Mouse (Mus musculus): ENCODE results near the gene Endod1. TPM values are rescaled to one million over a fixed set of nuclear protein-coding genes. Genes with fewer than 3 reads are reported as not detected.
A peak's percentile ranks its signal among the peaks of the same experiment; 100 is the strongest.
"Not testable (repeated sequence)": the region's sequence is repeated elsewhere in the genome, so short reads cannot be mapped to it uniquely, and the experiment has no call there.

Endod1 gene
- polyA plus RNA-seq, 1 experiment from 2014 or later, result 8.6 TPM

- ChIA-PET POLR2A (interaction anchor here (1.2 kb wide), 1 partner anchor 16 kb away, joined by 3 read pairs; no protein-coding TSS in a partner anchor), CTCF (interaction anchor here (0.8 to 1.5 kb wide), 2 partner anchors 15 to 27 kb away, joined by 3 to 4 read pairs; no protein-coding TSS in a partner anchor)
- no peak for TF ChIP-seq CTCF (IDR thresholded peaks at IDR 0.05)
- DNase-seq (ENCODE audit: low read depth, low spot score) (no peak), ATAC-seq (no peak)
- no peaks in the 10 kb centered on the region for H3K27me3 ChIP-seq
- in situ Hi-C loops (cut with MboI; ENCODE audit: low pct_unique_long_range_greater_than_20kb), result no loop called here
These were observed 17.8 kb downstream of the Endod1 start for GRCm38 (mm10) chr9:14363540-14363939.

GRCm38 (mm10) chr9:14362068-14362768, 19.1 kb downstream of the Endod1 start:
- CTCF ChIA-PET, result interaction anchor here (1.2 kb wide), 1 partner anchor 14 kb away, joined by 3 read pairs; no protein-coding TSS in a partner anchor

GRCm38 (mm10) chr9:14357033-14357432, 24.3 kb downstream of the Endod1 start:
- no peak for DNase-seq (ENCODE audit: low read depth, low spot score)

More at GRCm38 (mm10) chr9:14362068-14362768, 19.1 kb downstream of the Endod1 start:
- POLR2A ChIA-PET, result no interaction called here
- no peak for ATAC-seq
- no peak for DNase-seq (ENCODE audit: low read depth, low spot score)
- TF ChIP-seq CTCF (IDR thresholded peaks at IDR 0.05), result no peak
- H3K27me3 ChIP-seq, result no peaks in the 10 kb centered on the region
- in situ Hi-C loops (cut with MboI; ENCODE audit: low pct_unique_long_range_greater_than_20kb), result no loop called here

GRCm38 (mm10) chr9:14354852-14355251, 26.5 kb downstream of the Endod1 start:
- in situ Hi-C loops (cut with MboI; ENCODE audit: low pct_unique_long_range_greater_than_20kb), result loop anchor here (5.0 kb wide), 1 partner anchor 32 kb away; no protein-coding TSS in a partner anchor
- H3K27me3 ChIP-seq, result no peaks in the 10 kb centered on the region
- TF ChIP-seq CTCF (IDR thresholded peaks at IDR 0.05), result no peak
- no peak for DNase-seq (ENCODE audit: low read depth, low spot score)
- ATAC-seq, result no peak
- ChIA-PET POLR2A (no interaction called here), CTCF (no interaction called here)

More at GRCm38 (mm10) chr9:14357033-14357432, 24.3 kb downstream of the Endod1 start:
- in situ Hi-C loops (cut with MboI; ENCODE audit: low pct_unique_long_range_greater_than_20kb), result no loop called here
- ATAC-seq, result no peak
- no peak for TF ChIP-seq CTCF (IDR thresholded peaks at IDR 0.05)
- CTCF ChIA-PET, result interaction anchor here (0.7 to 0.9 kb wide), 2 partner anchors 10 to 482 kb away, joined by 3 read pairs; no protein-coding TSS in a partner anchor
- POLR2A ChIA-PET, result no interaction called here
- H3K27me3 ChIP-seq, result no peaks in the 10 kb centered on the region

GRCm38 (mm10) chr9:14352337-14352736, 29.0 kb downstream of the Endod1 start:
- no peak for ATAC-seq
- ChIA-PET CTCF (no interaction called here), POLR2A (no interaction called here)
- no peaks in the 10 kb centered on the region for H3K27me3 ChIP-seq
- in situ Hi-C loops (cut with MboI; ENCODE audit: low pct_unique_long_range_greater_than_20kb), result loop anchor here (5.0 kb wide), 1 partner anchor 35 kb away; no protein-coding TSS in a partner anchor
- DNase-seq (ENCODE audit: low read depth, low spot score), result no peak
- TF ChIP-seq CTCF (IDR thresholded peaks at IDR 0.05), result no peak

GRCm38 (mm10) chr9:14350787-14351186, 30.5 kb downstream of the Endod1 start:
- no peaks in the 10 kb centered on the region for H3K27me3 ChIP-seq
- ATAC-seq (no peak), DNase-seq (ENCODE audit: low read depth, low spot score) (no peak)
- TF ChIP-seq CTCF (IDR thresholded peaks at IDR 0.05), result no peak
- CTCF ChIA-PET, result interaction anchor here (5.2 kb wide), 1 partner anchor 38 kb away, joined by 34 read pairs; no protein-coding TSS in a partner anchor
- POLR2A ChIA-PET, result no interaction called here
- in situ Hi-C loops (cut with MboI; ENCODE audit: low pct_unique_long_range_greater_than_20kb), result loop anchor here (5.0 kb wide), 1 partner anchor 37 kb away; no protein-coding TSS in a partner anchor

- ATAC-seq (no peak), DNase-seq (ENCODE audit: low read depth, low spot score) (no peak)
- ChIA-PET CTCF (interaction anchor here (1.0 to 5.2 kb wide), 5 partner anchors 25 to 497 kb away, joined by 3 to 34 read pairs (median 3); partner anchors contain the start of genes Cwc15 and Kdm4d), POLR2A (no interaction called here)
- in situ Hi-C loops (cut with MboI; ENCODE audit: low pct_unique_long_range_greater_than_20kb), result loop anchor here (5.0 kb wide), 2 partner anchors 348 to 462 kb away; no protein-coding TSS in a partner anchor
- no peaks in the 10 kb centered on the region for H3K27me3 ChIP-seq
- TF ChIP-seq CTCF (IDR thresholded peaks at IDR 0.05), result no peak
These were observed 31.9 kb downstream of the Endod1 start for GRCm38 (mm10) chr9:14349380-14349779.

- ChIA-PET CTCF (interaction anchor here (0.9 to 5.2 kb wide), 14 partner anchors 14 to 496 kb away, joined by 3 to 34 read pairs (median 3); partner anchors contain the start of genes Cwc15 and Kdm4d), POLR2A (no interaction called here)
- no peaks in the 10 kb centered on the region for H3K27me3 ChIP-seq
- peak; percentile 83 for TF ChIP-seq CTCF (IDR thresholded peaks at IDR 0.05)
- DNase-seq (ENCODE audit: low read depth, low spot score) (no peak), ATAC-seq (no peak)
- in situ Hi-C loops (cut with MboI; ENCODE audit: low pct_unique_long_range_greater_than_20kb), result loop anchor here (5.0 kb wide), 2 partner anchors 349 to 461 kb away; no protein-coding TSS in a partner anchor
These were observed 32.9 kb downstream of the Endod1 start for GRCm38 (mm10) chr9:14348416-14348815.

- DNase-seq (ENCODE audit: low read depth, low spot score); ATAC-seq; POLR2A ChIA-PET; H3K27me3 ChIP-seq: not testable (repeated sequence)
- CTCF ChIA-PET, result interaction anchor here (1.2 to 2.3 kb wide), 3 partner anchors 65 to 456 kb away, joined by 4 to 9 read pairs (median 7); no protein-coding TSS in a partner anchor
- in situ Hi-C loops (cut with MboI; ENCODE audit: low pct_unique_long_range_greater_than_20kb), result loop anchor here (5.0 kb wide), 2 partner anchors 351 to 459 kb away; no protein-coding TSS in a partner anchor
These were observed 35.4 kb downstream of the Endod1 start for GRCm38 (mm10) chr9:14345866-14346265.

GRCm38 (mm10) chr9:14342041-14342668, 39.2 kb downstream of the Endod1 start:
- no peak for DNase-seq (ENCODE audit: low read depth, low spot score)
- peak; percentile 75 for ATAC-seq
- CTCF ChIA-PET, result interaction anchor here (0.6 to 1.8 kb wide), 11 partner anchors 9 to 496 kb away, joined by 3 to 10 read pairs (median 4); no protein-coding TSS in a partner anchor
- peak; percentile 94 for TF ChIP-seq CTCF (IDR thresholded peaks at IDR 0.05)
- POLR2A ChIA-PET, result interaction anchor here (1.2 kb wide), 1 partner anchor 66 kb away, joined by 3 read pairs; no protein-coding TSS in a partner anchor
- no peaks in the 10 kb centered on the region for H3K27me3 ChIP-seq
- in situ Hi-C loops (cut with MboI; ENCODE audit: low pct_unique_long_range_greater_than_20kb), result no loop called here
